Mouse (Mus musculus) kidney, embryonic 16.5 days (tissue): ENCODE measurements around the gene Olfr1491. TPM values are rescaled to one million over a fixed set of nuclear protein-coding genes. Genes with fewer than 3 reads are reported as not detected.

Experiments
- ATAC-seq: fragments of 200-750 bp; cut with Nextera tagmentation; 2 replicates; pipeline ENCODE4 v1.8.0; 2017; ENCODE audit warnings: moderate TSS enrichment; ENCODE audit not compliant: low FRiP score, low TSS enrichment
- H3K27ac ChIP-seq: fragments of 300-500 bp; sonication (generic); 2 replicates; pipeline ENCODE4 v1.5.1; 2014; ENCODE audit warnings: low read length
- H3K27me3 ChIP-seq: fragments of 300-500 bp; sonication (generic); 2 replicates; pipeline ENCODE4 v1.6.1; 2014; ENCODE audit warnings: low read length, control low read depth, mixed read lengths; ENCODE audit not compliant: insufficient read depth
- H3K36me3 ChIP-seq: fragments of 300-500 bp; sonication (generic); 2 replicates; pipeline ENCODE4 v1.6.1; 2014; ENCODE audit warnings: low read length, control low read depth, mixed read lengths; ENCODE audit not compliant: insufficient read depth
- H3K4me1 ChIP-seq: fragments of 300-500 bp; sonication (generic); 2 replicates; pipeline ENCODE4 v1.6.1; 2014; ENCODE audit warnings: low read length, control low read depth, mixed read lengths; ENCODE audit not compliant: insufficient read depth
- H3K4me2 ChIP-seq: fragments of 300-500 bp; sonication (generic); replicated peaks from 2 replicates; pipeline ENCODE4 v1.6.1; 2014; ENCODE audit warnings: low read depth, low read length
- H3K4me3 ChIP-seq: fragments of 300-500 bp; sonication (generic); 2 replicates; pipeline ENCODE4 v1.5.1; 2014; ENCODE audit warnings: mild to moderate bottlenecking, low read length
- H3K9ac ChIP-seq: fragments of 300-500 bp; sonication (generic); replicated peaks from 2 replicates; pipeline ENCODE4 v1.6.1; 2014; ENCODE audit warnings: low read length
- H3K9me3 ChIP-seq: fragments of 300-500 bp; sonication (generic); 2 replicates; pipeline ENCODE4 v1.6.1; 2016; ENCODE audit warnings: low read length, control low read depth
- whole genome bisulfite sequencing: fragments of 180-500 bp; shearing (Covaris S2); extraction: QIAGEN DNeasy Blood & Tissue Kit; methylation state at CpG from one replicate; pipeline ENCODE4 v1.1.7; 2014; 5-methylcytosine and 5-hydroxymethylcytosine counted together
- polyA plus RNA-seq: library from polyadenylated mRNA; unstranded; fragments of >200 nt; fragmentation: Nextera tagmentation; extraction: Ambion mirVana; gene quantifications from 2 replicates; pipeline ENCODE4 v1.2.1, GENCODE M21; 2015

Gene Olfr1491
- polyA plus RNA-seq = not detected in 2 replicates

DNA sequence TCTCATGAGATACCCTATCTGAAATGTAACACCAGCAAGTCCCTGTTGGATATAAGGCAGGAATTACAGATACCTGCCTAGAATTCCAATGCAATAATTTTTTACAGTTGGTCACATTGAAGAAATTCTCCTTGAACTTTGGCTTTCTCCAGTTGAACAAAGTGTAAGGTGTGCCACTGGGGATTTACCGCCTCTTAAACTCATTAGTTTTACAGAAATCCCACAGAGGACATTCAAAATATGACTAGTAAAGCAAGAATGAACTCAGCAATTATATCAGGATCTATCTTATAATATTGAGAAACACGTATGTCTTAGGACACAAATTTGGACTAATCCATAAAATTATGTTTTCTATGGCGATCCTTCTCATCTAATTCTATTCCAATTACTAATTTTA is at the start of gene Olfr1491:
TSS of gene Olfr1491 (plus strand) at position 301 of the 400 bp plus-strand sequence.
- H3K9me3 ChIP-seq = no peaks in the 10 kb centered on the region
- H3K27ac ChIP-seq = no peak within 1 kb of the TSS
- no peak for ATAC-seq
- 75% methylated on average over 3 of the region's 3 CpGs for WGBS
- no peak within 1 kb of the TSS for H3K4me2 ChIP-seq
- H3K27me3 ChIP-seq = no peaks in the 10 kb centered on the region
- no peak within 1 kb of the TSS for H3K9ac ChIP-seq
- H3K36me3 ChIP-seq = no peaks in the 10 kb centered on the region
- no peaks in the 10 kb centered on the region for H3K4me1 ChIP-seq
- H3K4me3 ChIP-seq = no peak within 1 kb of the TSS

DNA sequence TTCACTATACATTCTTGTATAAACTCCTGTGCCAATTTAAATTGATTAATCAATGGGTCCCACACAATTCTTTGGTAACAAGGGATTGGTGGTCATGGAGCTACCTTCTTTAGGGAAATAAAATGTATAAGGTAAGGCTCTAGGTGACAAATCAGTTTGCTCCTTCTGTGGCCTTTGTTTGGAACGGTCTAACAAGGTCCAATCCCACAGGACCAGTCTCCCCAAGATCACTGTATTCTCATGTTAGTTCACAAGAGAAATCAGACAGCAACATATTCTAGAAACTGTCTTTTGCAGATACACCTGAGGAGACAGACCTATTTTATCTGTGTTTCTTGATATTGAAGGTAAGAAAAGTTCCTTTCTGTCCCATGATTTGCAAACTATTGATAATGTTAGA is 46.3 kb upstream of the Olfr1491 start, which contains the start of gene Olfr1490:
TSS of gene Olfr1490 (plus strand) at position 301 of the 400 bp plus-strand sequence.
- no peaks in the 10 kb centered on the region for H3K4me1 ChIP-seq
- H3K9ac ChIP-seq = no peak within 1 kb of the TSS
- WGBS = 75% methylated on average over 1 of the region's 1 CpGs
- H3K36me3 ChIP-seq = no peaks in the 10 kb centered on the region
- H3K4me3 ChIP-seq = no peak within 1 kb of the TSS
- no peak within 1 kb of the TSS for H3K27ac ChIP-seq
- peaks cover 4% of the 10 kb centered on the region; the same call in 1 of the 2 replicates for H3K9me3 ChIP-seq
- ATAC-seq = no peak
- H3K27me3 ChIP-seq = no peaks in the 10 kb centered on the region
- H3K4me2 ChIP-seq = no peak within 1 kb of the TSS

DNA sequence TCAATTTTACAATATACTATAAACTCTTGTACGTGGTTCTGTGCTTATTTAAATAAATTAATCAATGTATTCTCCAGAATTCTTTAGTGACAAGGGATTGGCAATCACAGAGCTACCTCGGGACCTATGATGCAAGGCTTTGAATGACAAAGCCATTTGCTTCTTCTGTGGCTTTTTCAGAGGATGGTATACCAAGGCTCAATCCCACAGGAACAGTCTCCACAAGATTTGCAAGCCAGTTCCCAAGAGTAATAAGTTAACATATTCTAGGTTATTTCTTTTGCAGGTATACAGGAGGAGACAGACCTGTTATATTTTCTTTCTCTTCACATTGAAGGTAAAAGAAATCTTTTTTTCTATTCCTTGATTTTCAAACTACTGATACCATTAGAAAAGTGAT is 25.9 kb downstream of the Olfr1491 start, which contains the start of gene Olfr1493-ps1:
TSS of gene Olfr1493-ps1 (plus strand) at position 301 of the 400 bp plus-strand sequence.
- 48% methylated on average over 2 of the region's 2 CpGs for WGBS

GRCm38 (mm10) chr19:13739428-13739827 is 42.4 kb downstream of the Olfr1491 start, which contains the start of gene Olfr1494:
TSS of gene Olfr1494 (plus strand) at chr19:13739728.
- no peaks in the 10 kb centered on the region for H3K36me3 ChIP-seq
- 75% methylated on average over 4 of the region's 4 CpGs for WGBS
- no peak within 1 kb of the TSS for H3K4me3 ChIP-seq
- H3K4me2 ChIP-seq = no peak within 1 kb of the TSS
- H3K27ac ChIP-seq = no peak within 1 kb of the TSS
- H3K27me3 ChIP-seq = no peaks in the 10 kb centered on the region
- ATAC-seq = no peak
- no peaks in the 10 kb centered on the region for H3K4me1 ChIP-seq
- no peak within 1 kb of the TSS for H3K9ac ChIP-seq
- no peaks in the 10 kb centered on the region for H3K9me3 ChIP-seq

More for the DNA sequence above, 25.9 kb downstream of the Olfr1491 start, which contains the start of gene Olfr1493-ps1:
- Histone ChIP-seq H3K9me3 (no peaks in the 10 kb centered on the region), H3K27ac (no peak within 1 kb of the TSS), H3K36me3 (no peaks in the 10 kb centered on the region), H3K4me1 (no peaks in the 10 kb centered on the region), H3K4me3 (no peak within 1 kb of the TSS), H3K9ac (no peak within 1 kb of the TSS), H3K4me2 (no peak within 1 kb of the TSS), H3K27me3 (no peaks in the 10 kb centered on the region)
- ATAC-seq = no peak

DNA sequence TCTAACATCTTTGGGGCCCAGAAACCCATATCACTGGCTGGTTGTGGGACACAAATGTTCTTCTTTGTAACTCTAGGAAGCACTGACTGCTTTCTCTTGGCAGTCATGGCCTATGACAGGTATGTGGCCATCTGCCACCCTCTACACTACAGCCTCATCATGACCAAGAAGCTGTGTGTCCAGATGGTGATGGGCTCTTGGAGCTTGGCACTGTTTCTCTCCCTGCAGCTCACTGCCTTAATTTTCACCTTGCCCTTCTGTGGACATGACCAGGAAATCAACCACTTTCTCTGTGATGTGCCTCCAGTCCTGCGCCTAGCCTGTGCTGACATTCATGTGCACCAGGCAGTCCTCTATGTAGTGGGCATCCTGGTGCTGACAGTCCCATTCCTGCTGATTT is 52.3 kb downstream of the Olfr1491 start:
- 0 out of 2 replicates have a peak, but pooled peaks cover 2% of the 10 kb centered on the region for H3K9me3 ChIP-seq
- 89% methylated on average over 1 of the region's 1 CpGs for WGBS
- ATAC-seq = no peak
- H3K27ac ChIP-seq = no peak overlapping the region
- no peaks in the 10 kb centered on the region for H3K36me3 ChIP-seq
- no peak overlapping the region for H3K4me2 ChIP-seq
- H3K4me1 ChIP-seq = no peaks in the 10 kb centered on the region
- no peak overlapping the region for H3K9ac ChIP-seq
- H3K4me3 ChIP-seq = no peak overlapping the region
- no peaks in the 10 kb centered on the region for H3K27me3 ChIP-seq

Other genes with a start within 250 kb of the Olfr1491 start
- gene Olfr1472, start 241.2 kb upstream of the Olfr1491 start, polyA plus RNA-seq = not detected in 2 replicates
- gene Olfr1474, start 227.7 kb upstream of the Olfr1491 start, polyA plus RNA-seq = not detected in 2 replicates
- gene Olfr1475, start 217.1 kb upstream of the Olfr1491 start, polyA plus RNA-seq = not detected in 2 replicates
- not detected in 2 replicates for gene Olfr1477, start 196.7 kb upstream of the Olfr1491 start, polyA plus RNA-seq
- gene Olfr1480, start 169.4 kb upstream of the Olfr1491 start, polyA plus RNA-seq = not detected in 2 replicates
- gene Olfr1484, start 113.8 kb upstream of the Olfr1491 start, polyA plus RNA-seq = not detected in 2 replicates
- gene Olfr1487, start 79.9 kb upstream of the Olfr1491 start, polyA plus RNA-seq = not detected in 2 replicates
- not detected in 2 replicates for gene Olfr1489, start 65.6 kb upstream of the Olfr1491 start, polyA plus RNA-seq
- not detected in 2 replicates for gene Olfr1490, start 46.2 kb upstream of the Olfr1491 start, polyA plus RNA-seq
- gene Olfr1493-ps1, start 26.0 kb downstream of the Olfr1491 start, polyA plus RNA-seq = not detected in 2 replicates
- gene Olfr1494, start 42.5 kb downstream of the Olfr1491 start, polyA plus RNA-seq = not detected in 2 replicates
- gene Olfr1495, start 67.3 kb downstream of the Olfr1491 start, polyA plus RNA-seq = not detected in 2 replicates
- not detected in 2 replicates for gene Olfr1496, start 80.6 kb downstream of the Olfr1491 start, polyA plus RNA-seq
- not detected in 2 replicates for gene Olfr1497, start 100.9 kb downstream of the Olfr1491 start, polyA plus RNA-seq
- not detected in 2 replicates for gene Olfr1499, start 122.2 kb downstream of the Olfr1491 start, polyA plus RNA-seq
- not detected in 2 replicates for gene Olfr1500, start 133.2 kb downstream of the Olfr1491 start, polyA plus RNA-seq
- not detected in 2 replicates for gene Olfr1501, start 153.4 kb downstream of the Olfr1491 start, polyA plus RNA-seq
- not detected in 2 replicates for gene Olfr1502, start 164.5 kb downstream of the Olfr1491 start, polyA plus RNA-seq
- not detected in 2 replicates for gene Olfr1504, start 200.7 kb downstream of the Olfr1491 start, polyA plus RNA-seq
- not detected in 2 replicates for gene Olfr1505, start 216.3 kb downstream of the Olfr1491 start, polyA plus RNA-seq